Mouse (Mus musculus) myocyte (in vitro differentiated cells): ENCODE results near the gene Trappc10. TPM values are rescaled to one million over a fixed set of nuclear protein-coding genes. Genes with fewer than 3 reads are reported as not detected.

Experiments
- H3K27me3 ChIP-seq: one replicate; pipeline ENCODE4 v1.6.1; 2011; ENCODE audit not compliant: control insufficient read depth, insufficient read depth, insufficient read length
- H3K36me3 ChIP-seq: one replicate; pipeline ENCODE4 v1.6.1; 2011; ENCODE audit not compliant: control insufficient read depth, insufficient read depth
- H3K4me2 ChIP-seq: one replicate; pipeline ENCODE4 v1.6.1; 2011; ENCODE audit warnings: low read depth, control low read depth
- H3K4me3 ChIP-seq: one replicate; pipeline ENCODE4 v1.5.1; 2011; ENCODE audit warnings: mild to moderate bottlenecking, control low read depth, moderate library complexity
- H3K79me2 ChIP-seq: one replicate; pipeline ENCODE4 v1.6.1; 2011; ENCODE audit not compliant: control insufficient read depth, insufficient read depth
- H3ac ChIP-seq: one replicate; pipeline ENCODE4 v1.6.1; 2011; ENCODE audit not compliant: control insufficient read depth, insufficient read length
- CEBPB ChIP-seq: IDR thresholded peaks from 2 replicates; pipeline ENCODE4 v1.6.1; 2011; ENCODE audit warnings: mild to moderate bottlenecking, moderate library complexity; ENCODE audit not compliant: poor library complexity, insufficient read depth, severe bottlenecking
- E2F4 ChIP-seq: IDR thresholded peaks from one replicate; pipeline ENCODE4 v1.6.1; 2011; ENCODE audit warnings: mild to moderate bottlenecking, control low read depth, moderate library complexity; ENCODE audit not compliant: insufficient read depth
- MAX ChIP-seq: IDR thresholded peaks from one replicate; pipeline ENCODE4 v1.6.1; 2011; ENCODE audit warnings: low read depth, mild to moderate bottlenecking, control low read depth
- MYOD1 ChIP-seq, 3 experiments: IDR thresholded peaks; one replicate each; pipeline ENCODE4 v1.6.1; 2011; ENCODE audit warnings: control low read depth in 2 of 3, low read depth in 2 of 3, mild to moderate bottlenecking in 2 of 3, moderate library complexity in 1 of 3; ENCODE audit not compliant: insufficient read length in 2 of 3, control insufficient read depth in 1 of 3
- MYOG ChIP-seq, 3 experiments: IDR thresholded peaks; one replicate each; pipeline ENCODE4 v1.6.1; 2011; ENCODE audit warnings: control low read depth in 2 of 3, low read depth in 2 of 3, mild to moderate bottlenecking in 2 of 3; ENCODE audit not compliant: insufficient read length in 2 of 3, control insufficient read depth in 1 of 3, insufficient read depth in 1 of 3
- POLR2A ChIP-seq: IDR thresholded peaks from one replicate; pipeline ENCODE4 v1.6.1; 2011; ENCODE audit warnings: low read depth, mild to moderate bottlenecking, control low read depth, moderate library complexity; ENCODE audit not compliant: insufficient read length
- POLR2AphosphoS2 ChIP-seq: IDR thresholded peaks from one replicate; pipeline ENCODE4 v1.6.1; 2011; ENCODE audit warnings: low read depth, control low read depth; ENCODE audit not compliant: insufficient read length
- REST ChIP-seq: IDR thresholded peaks from one replicate; pipeline ENCODE4 v1.6.1; 2011; ENCODE audit warnings: mild to moderate bottlenecking, control low read depth, moderate library complexity; ENCODE audit not compliant: insufficient read depth, insufficient read length
- SRF ChIP-seq: IDR thresholded peaks from one replicate; pipeline ENCODE4 v1.6.1; 2011; ENCODE audit warnings: low read depth; ENCODE audit not compliant: control insufficient read depth, insufficient read length
- TCF12 ChIP-seq: IDR thresholded peaks from one replicate; pipeline ENCODE4 v1.6.1; 2011; ENCODE audit warnings: mild to moderate bottlenecking, control low read depth; ENCODE audit not compliant: poor library complexity, insufficient read depth, severe bottlenecking
- TCF3 ChIP-seq: IDR thresholded peaks from one replicate; pipeline ENCODE4 v1.6.1; 2011; ENCODE audit warnings: low read depth, control low read depth; ENCODE audit not compliant: insufficient read length
- USF1 ChIP-seq: IDR thresholded peaks from one replicate; pipeline ENCODE4 v1.6.1; 2011; ENCODE audit warnings: low read depth, mild to moderate bottlenecking, control low read depth, moderate library complexity
- polyA plus RNA-seq: library from polyadenylated mRNA; unstranded; fragments of >200 nt; fragmentation: generic; extraction: Trizol; gene quantifications from one replicate; pipeline ENCODE4 v1.2.1, GENCODE M21; 2012; ENCODE audit warnings: missing spikeins

Trappc10 gene
- polyA plus RNA-seq, 1 experiment, result 24.6 TPM

DNA sequence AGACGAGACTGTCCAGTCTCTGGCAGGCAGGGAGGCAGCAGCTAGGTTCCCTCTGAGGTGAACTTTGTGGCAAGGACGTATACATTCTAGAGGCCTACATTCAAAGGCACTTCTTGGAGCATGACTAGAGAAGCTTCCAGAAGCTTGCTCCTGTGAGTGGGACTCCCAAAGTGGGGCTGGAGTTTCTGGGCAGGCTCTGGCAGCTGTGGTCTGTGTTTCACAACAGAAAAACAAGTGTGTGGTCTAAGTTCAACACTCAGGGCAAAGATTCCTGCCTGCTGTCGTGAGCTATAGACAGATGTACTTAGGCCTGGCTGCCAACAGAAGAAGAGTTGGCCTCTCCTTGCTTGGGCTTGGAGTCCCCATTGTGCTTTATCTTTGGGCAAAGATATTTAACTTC, 103.6 kb downstream of the Trappc10 start:
- Histone ChIP-seq H3K4me2 (no peak overlapping the region), H3ac (no peak overlapping the region), H3K36me3 (no peaks in the 10 kb centered on the region), H3K79me2 (no peaks in the 10 kb centered on the region), H3K27me3 (peaks cover 15% of the 10 kb centered on the region), H3K4me3 (no peak overlapping the region)
- no peak for TF ChIP-seq MYOG (IDR thresholded peaks at IDR 0.05; ENCODE audit: control insufficient read depth in 1 of 3, insufficient read depth in 1 of 3, insufficient read length in 2 of 3, low read depth in 2 of 3)
- TF ChIP-seq TCF12, result no peak
- TF ChIP-seq MAX, result no peak
- no peak for TF ChIP-seq USF1
- no peak for TF ChIP-seq TCF3
- TF ChIP-seq CEBPB, result no peak
- TF ChIP-seq E2F4, result no peak
- TF ChIP-seq SRF, result no peak
- no peak for TF ChIP-seq MYOD1 (IDR thresholded peaks at IDR 0.05; ENCODE audit: control insufficient read depth in 1 of 3, insufficient read length in 2 of 3, low read depth in 2 of 3)
- TF ChIP-seq POLR2AphosphoS2, result no peak
- TF ChIP-seq POLR2A, result no peak
- TF ChIP-seq REST, result no peak

GRCm38 (mm10) chr10:78140251-78140600, 104.2 kb downstream of the Trappc10 start:
- no peaks in the 10 kb centered on the region for H3K79me2 ChIP-seq
- no peak for TF ChIP-seq REST
- H3K4me3 ChIP-seq, result no peak overlapping the region
- peaks cover 12% of the 10 kb centered on the region for H3K27me3 ChIP-seq
- no peak overlapping the region for H3K4me2 ChIP-seq
- no peak overlapping the region for H3ac ChIP-seq
- H3K36me3 ChIP-seq, result no peaks in the 10 kb centered on the region

GRCm38 (mm10) chr10:78139572-78140250, 104.7 kb downstream of the Trappc10 start:
- Histone ChIP-seq H3K36me3 (no peaks in the 10 kb centered on the region), H3K4me3 (no peak overlapping the region), H3K4me2 (no peak overlapping the region), H3ac (no peak overlapping the region), H3K27me3 (peaks cover 9% of the 10 kb centered on the region), H3K79me2 (no peaks in the 10 kb centered on the region)
- TF ChIP-seq MAX, result no peak
- TF ChIP-seq TCF12, result no peak
- no peak for TF ChIP-seq POLR2A
- TF ChIP-seq MYOG (IDR thresholded peaks at IDR 0.05; ENCODE audit: control insufficient read depth in 1 of 3, insufficient read depth in 1 of 3, insufficient read length in 2 of 3, low read depth in 2 of 3), result no peak
- no peak for TF ChIP-seq CEBPB
- no peak for TF ChIP-seq REST
- no peak for TF ChIP-seq MYOD1 (IDR thresholded peaks at IDR 0.05; ENCODE audit: control insufficient read depth in 1 of 3, insufficient read length in 2 of 3, low read depth in 2 of 3)
- TF ChIP-seq POLR2AphosphoS2, result no peak
- TF ChIP-seq USF1, result no peak
- TF ChIP-seq SRF, result no peak
- no peak for TF ChIP-seq E2F4
- TF ChIP-seq TCF3, result no peak

DNA sequence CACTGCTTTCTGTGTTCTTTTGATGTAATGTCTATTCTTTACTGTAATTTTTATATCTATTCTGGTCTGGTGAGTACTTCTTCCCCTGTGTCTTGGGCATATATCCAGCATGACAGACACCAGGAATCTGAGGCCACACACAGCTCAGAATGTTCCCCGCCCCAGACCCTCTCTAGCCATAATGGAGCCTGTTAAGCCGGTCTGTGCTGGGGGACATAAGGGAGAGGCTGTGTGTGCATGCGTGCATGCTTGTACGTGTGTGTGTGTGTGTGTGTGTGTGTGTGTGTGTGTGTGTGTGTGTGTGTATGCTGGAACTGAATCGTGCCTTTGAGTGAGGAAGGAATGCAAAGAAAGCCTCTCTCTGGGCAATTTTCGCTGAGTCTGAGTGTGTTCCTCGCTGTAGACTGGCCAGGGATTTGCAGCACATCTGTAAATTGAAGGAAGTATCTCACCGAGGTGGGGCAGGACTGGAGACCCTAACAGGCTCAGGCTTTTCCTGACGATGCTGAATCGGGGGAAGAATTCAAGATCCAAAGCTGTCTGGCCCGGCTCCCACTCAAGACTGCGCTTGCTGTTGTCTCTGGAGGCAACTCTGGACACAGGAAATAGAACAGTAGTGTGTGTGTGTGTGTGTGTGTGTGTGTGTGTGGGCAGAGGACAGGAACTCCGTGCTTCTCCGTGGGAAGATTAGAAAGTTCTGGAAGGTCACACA, 105.5 kb downstream of the Trappc10 start:
- Histone ChIP-seq H3ac (no peak overlapping the region), H3K4me2 (no peak overlapping the region), H3K4me3 (no peak overlapping the region), H3K27me3 (peaks cover 2% of the 10 kb centered on the region), H3K36me3 (no peaks in the 10 kb centered on the region), H3K79me2 (no peaks in the 10 kb centered on the region)
- TF ChIP-seq REST, result no peak

GRCm38 (mm10) chr10:78137191-78137590, 107.2 kb downstream of the Trappc10 start:
- TF ChIP-seq MAX (no peak), MYOG (IDR thresholded peaks at IDR 0.05; ENCODE audit: control insufficient read depth in 1 of 3, insufficient read depth in 1 of 3, insufficient read length in 2 of 3, low read depth in 2 of 3) (peak in 1 of 3 experiments; percentile 45), USF1 (peak; percentile 43)
- no peak overlapping the region for H3K4me2 ChIP-seq
- H3ac ChIP-seq, result no peak overlapping the region
- H3K79me2 ChIP-seq, result no peaks in the 10 kb centered on the region
- no peaks in the 10 kb centered on the region for H3K36me3 ChIP-seq
- no peaks in the 10 kb centered on the region for H3K27me3 ChIP-seq
- H3K4me3 ChIP-seq, result no peak overlapping the region

Other genes starting within 250 kb of the Trappc10 start
- 122 TPM for gene Pfkl, start 234.6 kb downstream of the Trappc10 start, polyA plus RNA-seq
- gene Dnmt3l, start 202.7 kb downstream of the Trappc10 start, polyA plus RNA-seq, result 1.1 TPM
- gene Aire, start 201.0 kb downstream of the Trappc10 start, polyA plus RNA-seq, result 0.38 TPM
- gene Icosl, start 175.3 kb downstream of the Trappc10 start, polyA plus RNA-seq, result 0.02 TPM
- 73.6 TPM for gene D10Jhu81e, start 74.9 kb downstream of the Trappc10 start, polyA plus RNA-seq
- gene Pwp2, start 59.5 kb downstream of the Trappc10 start, polyA plus RNA-seq, result 22.1 TPM
- gene Agpat3, start 107.8 kb upstream of the Trappc10 start, polyA plus RNA-seq, result 183 TPM
- gene Rrp1, start 168.4 kb upstream of the Trappc10 start, polyA plus RNA-seq, result 180 TPM
- 197 TPM for gene Cstb, start 181.0 kb upstream of the Trappc10 start, polyA plus RNA-seq
- gene Pdxk, start 220.3 kb upstream of the Trappc10 start, polyA plus RNA-seq, result 5.7 TPM